Mouse (Mus musculus) hindlimb bud, embryonic 11.5 days (tissue): Measurements from ENCODE around the gene Mrpl43.
"Not testable (repeated sequence)": the region's sequence is repeated elsewhere in the genome, so short reads cannot be mapped to it uniquely, and the experiment has no call there.

ENCODE experiments used
- DNase-seq: peaks from one replicate; pipeline ENCODE4 v3.0.0-alpha.2; 2012; ENCODE audit warnings: low read depth, low spot score; ENCODE audit errors: extremely low spot score

Mrpl43 gene

GRCm38 (mm10) chr19:45005957-45006712 lies at the start of gene Mrpl43:
Mrpl43 (minus strand) TSS chr19:45006442.
- DNase-seq: no peak

DNA sequence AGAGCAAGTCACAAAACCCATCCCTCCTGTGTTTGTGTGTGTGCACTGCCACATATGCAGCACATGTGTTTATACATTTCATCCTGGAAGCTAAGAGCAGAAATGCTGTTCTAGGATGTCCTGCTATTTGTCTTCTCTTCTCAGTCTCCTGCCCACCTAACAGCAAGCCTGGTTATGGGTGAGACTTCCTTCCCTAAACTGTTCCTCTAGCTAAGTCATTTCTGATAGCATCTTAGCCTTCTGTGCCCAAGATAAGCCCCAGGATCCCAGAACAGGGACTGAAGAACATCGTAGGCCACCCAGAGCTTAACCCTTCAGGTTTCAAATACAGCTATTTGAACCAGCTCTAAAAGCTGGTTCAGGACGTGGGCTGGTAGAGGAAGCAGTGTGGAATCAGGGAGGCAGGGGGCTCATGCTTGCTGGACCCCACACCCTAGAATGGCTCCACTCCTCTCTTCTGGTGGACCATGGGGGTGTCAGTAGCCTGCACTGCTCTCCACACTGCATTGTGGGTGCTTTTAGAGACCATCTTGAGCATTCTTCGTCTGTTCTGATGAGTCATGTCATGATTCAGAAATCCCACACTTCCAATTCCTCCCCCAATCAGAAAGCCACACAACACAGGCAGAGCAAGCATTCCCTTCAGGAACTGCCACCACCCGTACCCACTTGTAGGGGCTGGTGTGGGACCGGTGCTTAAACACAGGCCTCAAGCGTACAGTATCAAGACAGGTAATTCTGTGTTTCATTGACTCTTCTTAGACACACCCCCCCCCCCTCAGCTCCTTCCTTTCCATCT lies 48.8 kb upstream of the Mrpl43 start:
- DNase-seq: no peak

DNA sequence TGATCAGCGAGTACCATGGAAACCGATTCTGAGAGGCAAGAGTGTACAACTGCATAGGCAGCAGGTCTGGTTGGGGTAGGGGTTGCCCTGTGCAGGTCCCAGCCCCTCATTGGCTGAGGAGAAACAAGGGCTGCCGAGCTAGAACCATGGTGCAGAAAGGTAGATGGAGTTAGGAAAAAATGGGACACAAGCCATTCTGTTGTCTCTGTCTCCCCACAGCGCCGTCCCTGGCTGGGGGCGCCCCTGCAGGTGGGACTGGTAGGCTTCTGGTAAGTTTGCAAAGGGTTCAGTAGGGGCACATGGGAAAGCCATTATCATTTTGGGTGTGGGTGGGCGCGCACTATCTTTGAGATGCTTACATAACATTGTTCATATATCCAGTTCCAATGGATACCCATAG lies 47.2 kb upstream of the Mrpl43 start:
- no peak for DNase-seq

DNA sequence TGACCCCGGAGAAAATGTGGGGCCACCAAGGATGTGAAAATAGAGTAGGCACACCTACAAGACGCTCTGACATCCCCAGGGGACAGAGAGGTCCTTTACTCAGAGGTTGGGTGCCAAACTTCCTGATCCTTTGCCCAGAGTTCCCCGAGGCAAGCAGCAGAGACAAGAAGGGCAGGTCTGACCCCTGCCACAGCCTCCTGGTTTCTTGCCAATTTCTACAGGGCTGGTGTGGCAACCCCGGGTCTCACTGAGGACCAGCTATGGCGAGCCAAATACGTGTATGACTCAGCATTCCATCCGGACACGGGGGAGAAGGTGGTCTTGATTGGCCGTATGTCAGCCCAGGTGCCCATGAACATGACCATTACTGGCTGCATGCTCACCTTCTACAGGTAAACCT lies 43.3 kb upstream of the Mrpl43 start:
- DNase-seq: no peak

GRCm38 (mm10) chr19:45048644-45049365 lies 42.6 kb upstream of the Mrpl43 start:
- no peak for DNase-seq

DNA sequence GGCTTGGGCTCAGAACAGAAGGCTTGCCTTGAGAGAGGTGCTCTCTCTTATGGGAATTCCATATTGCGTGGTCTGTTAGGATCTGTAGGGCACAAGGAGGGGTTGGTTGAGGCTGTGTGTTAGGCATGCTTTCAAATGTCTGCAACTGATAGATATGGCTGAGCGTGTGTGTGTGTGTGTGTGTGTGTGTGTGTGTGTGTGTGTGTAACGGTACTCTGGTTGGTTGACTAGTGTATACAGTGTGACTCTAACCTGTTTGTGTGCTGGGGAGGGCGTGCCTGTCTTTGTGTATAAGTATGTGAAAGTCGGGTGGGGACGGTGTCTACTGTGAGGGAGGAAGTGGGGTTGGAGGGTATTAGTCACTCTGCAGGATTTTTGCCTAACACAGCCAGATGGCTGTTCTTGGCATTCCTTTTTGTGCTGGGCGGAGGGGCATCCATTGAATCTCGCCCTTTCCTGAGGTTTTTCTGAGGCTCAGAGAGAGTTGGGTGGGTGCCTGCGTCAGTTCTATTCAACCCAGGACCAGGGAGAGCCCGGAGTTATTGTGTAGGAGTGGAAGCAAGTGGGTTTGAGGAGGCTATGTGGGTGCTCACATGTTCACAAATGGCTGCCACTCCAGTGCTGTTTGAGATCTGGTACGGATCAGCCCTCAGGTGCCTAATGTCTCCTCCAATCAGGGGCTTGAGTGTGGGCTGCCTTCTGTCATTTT lies 41.8 kb upstream of the Mrpl43 start:
- no peak for DNase-seq

DNA sequence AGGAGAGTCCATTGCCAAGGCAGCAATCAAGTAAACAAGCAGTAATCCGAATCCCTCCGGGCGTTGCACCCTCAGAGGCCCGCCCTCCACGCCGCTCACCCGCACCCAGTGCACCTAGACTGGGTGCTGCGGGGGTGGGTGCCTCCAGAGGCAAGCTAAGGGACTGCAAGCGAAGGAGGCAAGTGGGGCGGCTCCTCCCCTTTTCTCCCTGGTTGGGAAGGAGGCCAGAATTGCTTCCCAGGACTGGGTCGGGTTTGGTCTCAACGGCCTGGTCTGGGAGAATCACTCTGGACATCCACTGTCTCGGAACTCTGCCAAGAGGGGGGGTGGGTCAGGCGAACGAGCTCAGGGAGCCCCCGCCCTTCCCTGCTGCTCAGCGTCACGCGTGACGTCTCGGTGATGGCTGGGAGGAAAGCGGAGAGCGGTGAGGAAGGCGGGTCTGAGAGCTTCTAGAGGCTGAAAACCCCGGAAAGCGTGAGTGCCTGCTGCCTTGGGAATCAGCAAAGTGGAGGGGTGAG lies 41.2 kb upstream of the Mrpl43 start, which contains the start of gene Sfxn3:
Gene Sfxn3, plus strand, starts transcription at position 87 of the 518 bp plus-strand sequence.
- DNase-seq: no peak

- no peak for DNase-seq
These were observed 40.5 kb upstream of the Mrpl43 start for GRCm38 (mm10) chr19:45046523-45047321.

- DNase-seq: no peak
These were observed 39.4 kb upstream of the Mrpl43 start, which contains the start of gene Pdzd7 for GRCm38 (mm10) chr19:45045651-45046050. Pdzd7 (minus strand) TSS chr19:45045717.

DNA sequence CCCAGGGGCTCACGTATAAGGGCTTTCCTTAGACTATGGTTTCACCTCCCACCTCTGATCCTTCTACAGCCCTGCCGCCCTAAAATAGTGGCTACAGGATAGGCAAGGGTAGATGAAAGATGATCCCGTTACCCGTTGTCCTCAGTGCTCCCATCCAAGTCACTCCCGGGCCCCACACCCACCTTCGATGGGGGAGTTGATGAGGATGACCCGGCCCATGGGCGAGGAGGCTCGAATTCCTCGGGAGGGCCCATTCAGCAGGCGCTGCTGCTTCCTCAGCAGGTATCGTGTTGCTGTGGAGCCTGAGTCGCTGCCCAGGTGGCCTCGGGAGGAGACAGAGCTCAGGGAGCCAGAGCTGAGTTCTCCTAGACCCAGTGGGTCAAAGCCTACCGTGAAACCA lies 39.0 kb upstream of the Mrpl43 start:
- DNase-seq: no peak

DNA sequence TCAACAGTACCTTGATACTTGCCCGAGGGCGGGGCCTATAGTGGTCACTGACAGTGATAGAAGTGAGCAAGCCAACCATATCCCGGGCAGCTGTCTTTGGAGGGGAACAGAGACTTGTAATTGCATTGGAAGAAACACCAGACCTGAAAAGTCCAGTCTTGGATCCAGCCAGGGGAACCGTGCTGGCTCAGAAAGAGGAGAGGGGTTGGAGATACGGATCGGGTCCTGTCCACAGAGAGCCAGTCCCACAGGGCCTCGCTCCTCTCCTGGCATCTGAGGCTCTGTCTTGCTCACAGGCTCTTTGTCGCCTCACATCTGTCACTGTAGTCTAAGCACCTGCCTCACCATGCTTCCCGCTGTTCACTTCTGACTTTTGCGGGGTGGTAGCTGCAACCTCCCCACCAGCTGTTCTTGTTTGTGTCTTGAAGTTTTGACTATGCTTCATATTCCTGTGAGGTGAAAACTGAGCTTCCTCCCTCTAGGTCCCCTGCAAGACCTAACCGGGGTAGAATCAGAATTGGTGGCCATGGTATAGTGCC lies 38.2 kb upstream of the Mrpl43 start:
- no peak for DNase-seq

DNA sequence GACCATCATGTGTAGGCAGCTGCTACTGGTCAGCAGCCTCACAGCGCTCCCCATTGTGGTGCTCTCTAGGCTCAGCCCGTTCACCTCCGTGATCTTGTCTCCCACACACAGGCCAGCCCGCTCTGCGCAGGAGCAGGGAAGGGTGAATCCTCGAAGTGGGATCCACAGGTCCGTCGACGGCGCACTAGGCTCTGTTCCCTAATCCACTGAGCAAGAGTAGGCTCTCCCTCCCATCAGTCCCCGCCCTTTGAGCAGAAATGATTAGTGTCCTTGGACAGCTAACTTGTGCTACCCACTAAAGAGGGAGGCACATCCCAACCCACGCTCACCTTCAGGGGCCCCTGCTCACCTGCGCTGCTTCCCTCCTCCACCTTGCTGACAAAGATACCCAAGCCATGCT lies 34.0 kb upstream of the Mrpl43 start:
- no peak for DNase-seq

DNA sequence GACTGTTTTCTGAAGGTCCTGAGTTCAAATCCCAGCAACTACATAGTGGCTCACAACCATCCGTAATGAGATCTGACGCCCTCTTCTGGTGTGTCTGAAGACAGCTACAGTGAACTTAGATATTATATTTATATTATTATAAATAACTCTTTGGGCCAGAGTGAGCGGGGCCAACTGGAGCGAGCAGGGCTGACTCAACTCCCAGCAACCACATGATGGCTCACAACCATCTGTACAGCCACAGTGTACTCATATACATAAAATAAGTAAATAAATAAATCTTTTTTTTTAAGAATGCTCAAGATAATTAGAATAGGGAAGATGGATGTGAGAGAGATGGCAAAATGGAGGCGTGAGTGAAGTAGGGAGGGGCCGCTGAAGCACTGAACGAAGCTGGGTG lies 32.0 kb upstream of the Mrpl43 start:
- not testable (repeated sequence) for DNase-seq

- DNase-seq: no peak
These were observed 30.6 kb upstream of the Mrpl43 start for GRCm38 (mm10) chr19:45036867-45037266.

DNA sequence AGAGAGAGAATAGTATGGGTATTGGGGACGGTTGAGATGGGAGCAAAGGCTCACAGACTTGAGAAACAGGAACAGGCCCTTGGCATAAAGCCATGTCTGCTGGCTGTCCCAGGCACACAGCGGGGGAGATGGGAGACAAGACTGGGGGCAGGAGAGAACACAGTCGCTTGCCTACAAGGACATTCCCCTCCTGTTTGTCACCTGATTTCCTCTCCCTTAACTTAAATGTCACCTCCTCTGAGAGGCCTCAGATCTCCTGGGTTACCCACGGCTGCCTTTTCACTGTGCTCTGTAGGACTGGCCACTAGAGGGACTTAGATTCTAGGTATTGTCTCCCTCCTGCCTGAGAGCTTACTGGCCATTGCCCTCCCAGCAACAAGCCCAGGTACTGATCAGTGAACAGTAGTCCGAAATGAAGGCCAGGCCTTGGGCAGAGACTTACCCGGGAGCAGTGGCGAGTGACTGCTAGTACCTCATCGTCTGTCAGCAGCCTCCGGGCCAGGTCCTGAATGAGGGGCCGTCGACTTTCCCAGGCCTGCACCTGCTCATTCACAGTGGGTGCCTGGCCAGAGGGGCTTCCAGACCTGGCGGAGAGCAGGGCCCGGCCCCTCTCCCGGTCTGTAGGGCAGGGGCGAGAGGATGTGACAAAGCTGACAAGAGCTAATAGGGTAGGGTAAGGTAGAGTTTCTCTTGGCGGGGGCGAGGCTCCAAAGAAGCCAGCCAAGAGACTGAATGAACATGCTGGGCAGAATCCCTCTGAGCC lies 26.5 kb upstream of the Mrpl43 start:
- no peak for DNase-seq

DNA sequence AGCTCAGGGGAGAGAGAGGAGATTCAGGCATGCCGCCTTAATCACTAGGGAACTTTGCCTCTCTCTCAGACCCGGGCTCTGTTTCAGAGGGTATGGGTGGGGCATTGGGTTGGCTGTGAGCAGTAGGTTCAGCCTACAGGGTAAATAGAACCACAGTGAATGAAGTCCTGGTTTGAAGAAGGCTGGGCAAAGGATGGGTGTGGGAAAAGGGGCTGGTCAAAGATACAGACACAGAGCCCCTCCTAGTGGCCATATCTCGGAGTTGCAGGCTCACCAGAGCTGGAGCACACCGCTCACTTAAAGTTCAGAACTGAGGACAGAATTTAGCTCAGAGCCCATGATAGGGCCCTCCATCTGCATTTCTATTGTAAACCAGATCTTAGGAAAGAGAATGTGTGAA lies 25.5 kb upstream of the Mrpl43 start:
- no peak for DNase-seq

DNA sequence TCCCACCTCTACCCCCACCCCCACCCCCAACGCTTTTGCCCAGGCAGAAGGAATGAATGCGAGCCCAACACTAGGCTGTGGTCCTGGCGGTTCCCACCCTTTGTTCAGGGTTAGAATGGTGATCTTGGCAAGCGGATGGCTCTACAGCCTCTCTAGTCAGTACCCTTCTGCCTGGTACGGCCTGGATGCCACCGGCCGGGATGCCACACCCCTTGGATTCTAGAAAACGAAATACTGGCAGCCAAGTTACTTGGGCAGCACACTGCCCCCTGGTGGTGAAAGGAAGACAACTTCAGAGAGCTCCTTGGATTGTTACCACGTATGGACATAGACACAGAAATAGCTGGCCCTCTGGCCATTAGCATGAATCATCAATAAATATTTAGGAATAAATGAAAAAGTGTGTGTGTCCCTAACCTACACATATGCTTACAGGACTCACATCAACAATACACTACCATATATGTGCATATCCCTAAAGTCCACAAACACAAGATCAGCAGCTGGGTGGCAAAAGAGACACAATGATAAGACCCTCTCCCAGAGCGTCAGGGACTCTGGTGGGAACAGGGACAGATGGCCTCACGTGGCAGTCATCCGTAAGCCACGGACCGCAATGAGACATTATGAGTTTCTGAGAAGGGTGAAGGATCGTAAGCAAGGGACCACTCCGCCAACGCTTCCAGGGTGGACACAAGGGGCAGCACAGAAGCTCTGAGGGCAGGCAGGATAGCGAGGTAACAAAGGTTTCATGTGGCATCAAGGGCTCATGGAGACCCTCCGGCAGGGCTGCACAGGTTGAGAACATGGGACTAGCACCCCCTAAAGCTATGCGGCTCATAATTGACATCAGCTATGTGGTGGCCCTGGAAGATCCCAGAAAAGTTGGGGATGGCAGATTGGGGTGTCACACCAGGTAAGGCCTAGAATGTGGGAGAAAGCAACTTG lies 24.8 kb upstream of the Mrpl43 start:
- DNase-seq: no peak

- no peak for DNase-seq
These were observed 23.9 kb upstream of the Mrpl43 start for GRCm38 (mm10) chr19:45030111-45030510.
